Mouse (Mus musculus) brain, embryonic 18.5 days (tissue): ENCODE results near the gene Arhgap11a.

ENCODE experiments used
- DNase-seq: peaks from one replicate; pipeline ENCODE4 v3.0.0-alpha.2; 2012; ENCODE audit warnings: low read depth, low spot score

The Arhgap11a gene

GRCm38 (mm10) chr2:113848245-113849121 is at the start of gene Arhgap11a:
Gene Arhgap11a (minus strand): TSS chr2:113848661.
- DNase-seq, result peak; percentile 94

- no peak for DNase-seq
Measured at GRCm38 (mm10) chr2:113893385-113894122, 45.1 kb upstream of the Arhgap11a start.

GRCm38 (mm10) chr2:113887166-113887565 is 38.7 kb upstream of the Arhgap11a start:
- no peak for DNase-seq

GRCm38 (mm10) chr2:113886061-113886460 is 37.6 kb upstream of the Arhgap11a start:
- DNase-seq, result no peak

- no peak for DNase-seq
Measured at GRCm38 (mm10) chr2:113870115-113870514, 21.7 kb upstream of the Arhgap11a start.

GRCm38 (mm10) chr2:113868404-113868803 is 19.9 kb upstream of the Arhgap11a start:
- no peak for DNase-seq

GRCm38 (mm10) chr2:113866155-113866554 is 17.7 kb upstream of the Arhgap11a start:
- no peak for DNase-seq

GRCm38 (mm10) chr2:113849141-113849540 is 680 bp upstream of the Arhgap11a start:
- DNase-seq, result no peak

GRCm38 (mm10) chr2:113847678-113848244 is 700 bp downstream of the Arhgap11a start:
- no peak for DNase-seq

- no peak for DNase-seq
Measured at GRCm38 (mm10) chr2:113845081-113845480, 3.4 kb downstream of the Arhgap11a start.

- DNase-seq, result no peak
Measured at GRCm38 (mm10) chr2:113841656-113842437, 6.6 kb downstream of the Arhgap11a start.

GRCm38 (mm10) chr2:113839488-113839887 is 9.0 kb downstream of the Arhgap11a start:
- DNase-seq, result no peak

GRCm38 (mm10) chr2:113835219-113835618 is 13.2 kb downstream of the Arhgap11a start:
- DNase-seq, result no peak

GRCm38 (mm10) chr2:113828943-113829882 is 19.2 kb downstream of the Arhgap11a start, which contains the start of gene Scg5:
Gene Scg5 (minus strand): TSS chr2:113829121.
- DNase-seq, result peak; percentile 89

- DNase-seq, result peak; percentile 78
Measured at GRCm38 (mm10) chr2:113828086-113828942, 20.1 kb downstream of the Arhgap11a start.

GRCm38 (mm10) chr2:113823909-113824308 is 24.6 kb downstream of the Arhgap11a start:
- peak; percentile 26 for DNase-seq

- DNase-seq, result no peak
Measured at GRCm38 (mm10) chr2:113822367-113822766, 26.1 kb downstream of the Arhgap11a start.

- no peak for DNase-seq
Measured at GRCm38 (mm10) chr2:113821176-113821734, 27.2 kb downstream of the Arhgap11a start.

- no peak for DNase-seq
Measured at GRCm38 (mm10) chr2:113820117-113820516, 28.3 kb downstream of the Arhgap11a start.
